Mouse (Mus musculus): ENCODE measurements around the gene Edem2. TPM values are rescaled to one million over a fixed set of nuclear protein-coding genes. Genes with fewer than 3 reads are reported as not detected.
A peak's percentile ranks its signal among the peaks of the same experiment; 100 is the strongest.
"Not testable (repeated sequence)": the region's sequence is repeated elsewhere in the genome, so short reads cannot be mapped to it uniquely, and the experiment has no call there.

Edem2 gene
- polyA plus RNA-seq, 1 experiment from 2014 or later, result 47.1 TPM

DNA sequence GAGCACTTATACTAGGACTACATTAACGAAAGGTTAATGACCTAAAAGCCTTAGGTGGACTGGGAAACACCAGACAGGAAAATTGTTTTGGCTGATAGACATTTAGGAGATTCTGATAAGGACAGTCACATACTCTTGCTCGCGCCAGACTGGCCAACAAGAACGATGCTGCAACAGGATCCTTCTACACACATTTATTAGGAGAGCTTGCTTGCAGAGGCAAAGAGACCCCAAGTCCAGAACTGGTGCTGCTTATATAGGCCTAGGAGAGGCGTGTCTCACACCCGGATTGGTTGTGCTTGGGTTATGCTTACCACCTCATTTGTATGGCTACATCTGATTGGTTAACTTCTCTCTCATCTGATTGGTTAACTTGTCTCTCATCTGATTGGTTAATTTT is 30.8 kb downstream of the Edem2 start:
- not testable (repeated sequence) for ATAC-seq (replicated peaks; ENCODE audit: low FRiP score, low TSS enrichment, low read depth); H3K27me3 ChIP-seq (replicated peaks; ENCODE audit: control insufficient read depth, insufficient read depth, low read length); H3K36me3 ChIP-seq (ENCODE audit: control insufficient read depth, insufficient read depth, low read length); H3K4me3 ChIP-seq (ENCODE audit: low read depth, low read length); H3K27ac ChIP-seq (ENCODE audit: low read depth); H3K9ac ChIP-seq (ENCODE audit: low read length); H3K4me1 ChIP-seq (replicated peaks; ENCODE audit: control insufficient read depth, insufficient read depth, low read length); H3K9me3 ChIP-seq (ENCODE audit: control insufficient read depth, low read length); H3K4me2 ChIP-seq (ENCODE audit: low read length); DNase-seq (ENCODE audit: low spot score)
- 90% methylated on average over 6 of the region's 6 CpGs for WGBS

DNA sequence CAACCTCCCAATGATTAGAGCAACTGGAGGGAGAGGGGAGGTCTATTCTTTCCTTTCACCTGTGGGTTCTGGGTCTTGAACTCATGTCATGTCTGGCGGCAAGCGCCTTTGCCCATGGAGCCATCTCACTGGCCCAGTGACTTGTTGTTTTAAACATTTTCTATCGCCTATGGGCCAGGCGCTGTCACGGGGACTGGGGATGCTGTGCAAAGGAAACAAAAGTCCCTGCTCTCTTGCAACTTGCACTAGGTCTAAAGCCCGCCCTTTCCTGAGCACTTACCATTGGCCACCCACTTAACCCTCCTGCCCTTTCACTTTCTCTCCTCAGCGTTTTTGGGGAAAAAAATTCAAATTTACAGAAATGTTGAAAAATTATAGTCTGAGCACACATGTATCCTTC is 32.4 kb downstream of the Edem2 start:
- no peak overlapping the region for H3K4me3 ChIP-seq (ENCODE audit: low read depth, low read length)
- DNase-seq (ENCODE audit: low spot score) (no peak), ATAC-seq (replicated peaks; ENCODE audit: low FRiP score, low TSS enrichment, low read depth) (no peak)
- no peaks in the 10 kb centered on the region for H3K9me3 ChIP-seq (ENCODE audit: control insufficient read depth, low read length)
- H3K4me1 ChIP-seq (replicated peaks; ENCODE audit: control insufficient read depth, insufficient read depth, low read length), result no peaks in the 10 kb centered on the region
- no peak overlapping the region for H3K27ac ChIP-seq (ENCODE audit: low read depth)
- no peaks in the 10 kb centered on the region for H3K27me3 ChIP-seq (replicated peaks; ENCODE audit: control insufficient read depth, insufficient read depth, low read length)
- no peak overlapping the region for H3K9ac ChIP-seq (ENCODE audit: low read length)
- WGBS, result 72% methylated on average over 7 of the region's 7 CpGs
- H3K36me3 ChIP-seq (ENCODE audit: control insufficient read depth, insufficient read depth, low read length), result no peaks in the 10 kb centered on the region
- H3K4me2 ChIP-seq (ENCODE audit: low read length), result no peak overlapping the region

DNA sequence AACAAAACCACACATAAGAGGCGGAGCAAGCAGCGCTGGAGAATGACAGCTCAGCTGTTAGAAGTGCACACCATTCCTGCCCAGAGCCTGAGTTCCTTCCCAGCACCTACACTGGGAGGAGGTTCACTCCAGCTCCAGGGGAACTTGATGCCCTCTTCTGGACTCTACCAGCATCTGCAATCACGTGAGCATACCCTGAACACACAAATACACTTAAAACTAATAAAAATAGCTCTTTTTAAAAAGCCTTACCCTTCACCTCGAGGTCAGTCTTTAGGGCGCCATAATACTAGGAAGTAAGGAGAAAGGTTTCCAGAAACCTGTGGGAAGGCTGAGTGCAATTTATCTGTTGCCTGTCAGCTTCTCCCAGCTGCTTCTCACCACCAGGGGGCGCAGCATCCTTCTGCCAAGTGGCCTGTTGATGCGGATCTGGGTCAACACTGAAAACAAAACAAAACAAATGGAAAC is 33.1 kb downstream of the Edem2 start:
- H3K27me3 ChIP-seq (replicated peaks; ENCODE audit: control insufficient read depth, insufficient read depth, low read length), result no peaks in the 10 kb centered on the region
- H3K4me3 ChIP-seq (ENCODE audit: low read depth, low read length), result no peak overlapping the region
- H3K9ac ChIP-seq (ENCODE audit: low read length), result no peak overlapping the region
- ATAC-seq (replicated peaks; ENCODE audit: low FRiP score, low TSS enrichment, low read depth) (no peak), DNase-seq (ENCODE audit: low spot score) (peak; percentile 89)
- H3K4me2 ChIP-seq (ENCODE audit: low read length), result no peak overlapping the region
- no peak overlapping the region for H3K27ac ChIP-seq (ENCODE audit: low read depth)
- no peaks in the 10 kb centered on the region for H3K36me3 ChIP-seq (ENCODE audit: control insufficient read depth, insufficient read depth, low read length)
- H3K4me1 ChIP-seq (replicated peaks; ENCODE audit: control insufficient read depth, insufficient read depth, low read length), result peaks cover under 1% of the 10 kb centered on the region
- H3K9me3 ChIP-seq (ENCODE audit: control insufficient read depth, low read length), result no peaks in the 10 kb centered on the region
- 15% methylated on average over 7 of the region's 7 CpGs for WGBS

DNA sequence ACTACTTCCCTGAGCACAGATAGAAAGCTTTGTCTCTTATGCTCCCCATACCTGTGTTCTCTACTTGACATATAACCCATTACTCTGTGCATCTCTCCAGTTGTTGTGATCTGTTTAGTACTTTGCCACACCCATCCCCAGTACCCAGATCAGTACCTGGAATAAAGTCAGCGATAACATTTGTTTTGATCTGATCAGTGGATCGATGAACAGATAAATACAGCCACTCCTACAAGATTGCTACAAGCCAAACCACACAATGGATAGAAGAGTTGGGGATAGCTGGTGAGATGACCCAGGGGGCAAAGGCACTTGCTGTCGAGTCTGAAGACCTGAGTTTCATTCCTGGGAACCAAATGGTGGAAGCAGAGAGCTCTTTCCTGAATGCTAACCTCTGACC is 34.0 kb downstream of the Edem2 start:
- H3K9me3 ChIP-seq (ENCODE audit: control insufficient read depth, low read length), result no peaks in the 10 kb centered on the region
- 69% methylated on average over 3 of the region's 3 CpGs for WGBS
- no peaks in the 10 kb centered on the region for H3K36me3 ChIP-seq (ENCODE audit: control insufficient read depth, insufficient read depth, low read length)
- DNase-seq (ENCODE audit: low spot score) (no peak), ATAC-seq (replicated peaks; ENCODE audit: low FRiP score, low TSS enrichment, low read depth) (no peak)
- H3K27ac ChIP-seq (ENCODE audit: low read depth), result no peak overlapping the region
- H3K4me3 ChIP-seq (ENCODE audit: low read depth, low read length), result no peak overlapping the region
- no peak overlapping the region for H3K4me2 ChIP-seq (ENCODE audit: low read length)
- no peaks in the 10 kb centered on the region for H3K27me3 ChIP-seq (replicated peaks; ENCODE audit: control insufficient read depth, insufficient read depth, low read length)
- no peak overlapping the region for H3K9ac ChIP-seq (ENCODE audit: low read length)
- H3K4me1 ChIP-seq (replicated peaks; ENCODE audit: control insufficient read depth, insufficient read depth, low read length), result peaks cover 6% of the 10 kb centered on the region

DNA sequence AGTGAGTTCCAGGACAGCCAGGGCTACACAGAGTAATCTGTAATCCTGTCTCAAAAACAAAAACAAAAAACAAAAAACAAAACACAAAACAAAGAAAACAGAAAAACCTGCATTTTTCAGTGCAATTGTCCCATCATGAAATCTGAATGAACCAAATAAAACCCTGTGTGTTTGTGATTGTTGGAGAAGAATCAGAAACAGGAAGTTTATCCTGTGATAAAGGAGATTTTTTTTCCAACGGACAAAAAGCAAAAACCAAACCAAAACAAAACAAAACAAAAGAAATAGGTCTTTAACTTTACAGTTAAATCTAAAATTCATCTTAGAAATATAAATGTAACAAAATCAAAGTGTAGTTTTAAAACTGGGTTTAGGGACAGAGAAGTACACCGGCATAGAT is 34.7 kb downstream of the Edem2 start:
- H3K4me3 ChIP-seq (ENCODE audit: low read depth, low read length), result no peak overlapping the region
- no peak overlapping the region for H3K4me2 ChIP-seq (ENCODE audit: low read length)
- WGBS, result 68% methylated on average over 2 of the region's 2 CpGs
- no peak for ATAC-seq (replicated peaks; ENCODE audit: low FRiP score, low TSS enrichment, low read depth)
- no peaks in the 10 kb centered on the region for H3K36me3 ChIP-seq (ENCODE audit: control insufficient read depth, insufficient read depth, low read length)
- H3K4me1 ChIP-seq (replicated peaks; ENCODE audit: control insufficient read depth, insufficient read depth, low read length), result peaks cover 6% of the 10 kb centered on the region
- H3K27me3 ChIP-seq (replicated peaks; ENCODE audit: control insufficient read depth, insufficient read depth, low read length), result no peaks in the 10 kb centered on the region
- H3K9ac ChIP-seq (ENCODE audit: low read length), result no peak overlapping the region
- no peak overlapping the region for H3K27ac ChIP-seq (ENCODE audit: low read depth)
- H3K9me3 ChIP-seq (ENCODE audit: control insufficient read depth, low read length), result no peaks in the 10 kb centered on the region
- no peak for DNase-seq (ENCODE audit: low spot score)

DNA sequence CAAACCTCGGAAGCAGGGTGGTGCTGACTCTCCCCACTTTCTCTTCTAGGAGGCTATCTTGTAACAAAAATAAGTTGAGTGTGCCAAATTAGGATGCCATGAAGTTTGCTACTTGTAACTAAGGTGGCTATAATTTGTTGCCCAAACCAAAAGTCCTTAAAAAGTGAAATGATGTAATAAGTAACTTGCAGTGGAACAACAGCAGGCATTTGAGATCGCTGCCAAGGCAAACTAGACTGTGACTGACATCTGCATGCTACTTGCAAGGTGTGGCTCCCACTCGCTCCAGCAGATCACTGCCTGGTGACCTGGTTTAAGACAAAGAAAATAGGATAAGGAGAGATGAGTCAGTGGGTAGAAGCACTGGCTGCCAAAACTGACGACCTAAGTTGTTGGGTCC is 36.1 kb downstream of the Edem2 start:
- Histone ChIP-seq H3K27me3 (replicated peaks; ENCODE audit: control insufficient read depth, insufficient read depth, low read length) (no peaks in the 10 kb centered on the region), H3K4me3 (ENCODE audit: low read depth, low read length) (no peak overlapping the region), H3K9me3 (ENCODE audit: control insufficient read depth, low read length) (no peaks in the 10 kb centered on the region), H3K27ac (ENCODE audit: low read depth) (no peak overlapping the region), H3K4me1 (replicated peaks; ENCODE audit: control insufficient read depth, insufficient read depth, low read length) (peaks cover 13% of the 10 kb centered on the region), H3K4me2 (ENCODE audit: low read length) (no peak overlapping the region), H3K9ac (ENCODE audit: low read length) (no peak overlapping the region), H3K36me3 (ENCODE audit: control insufficient read depth, insufficient read depth, low read length) (0 out of 2 replicates have a peak, but pooled peaks cover 3% of the 10 kb centered on the region)
- ATAC-seq (replicated peaks; ENCODE audit: low FRiP score, low TSS enrichment, low read depth), result no peak
- no peak for DNase-seq (ENCODE audit: low spot score)
- 85% methylated on average over 4 of the region's 4 CpGs for WGBS

DNA sequence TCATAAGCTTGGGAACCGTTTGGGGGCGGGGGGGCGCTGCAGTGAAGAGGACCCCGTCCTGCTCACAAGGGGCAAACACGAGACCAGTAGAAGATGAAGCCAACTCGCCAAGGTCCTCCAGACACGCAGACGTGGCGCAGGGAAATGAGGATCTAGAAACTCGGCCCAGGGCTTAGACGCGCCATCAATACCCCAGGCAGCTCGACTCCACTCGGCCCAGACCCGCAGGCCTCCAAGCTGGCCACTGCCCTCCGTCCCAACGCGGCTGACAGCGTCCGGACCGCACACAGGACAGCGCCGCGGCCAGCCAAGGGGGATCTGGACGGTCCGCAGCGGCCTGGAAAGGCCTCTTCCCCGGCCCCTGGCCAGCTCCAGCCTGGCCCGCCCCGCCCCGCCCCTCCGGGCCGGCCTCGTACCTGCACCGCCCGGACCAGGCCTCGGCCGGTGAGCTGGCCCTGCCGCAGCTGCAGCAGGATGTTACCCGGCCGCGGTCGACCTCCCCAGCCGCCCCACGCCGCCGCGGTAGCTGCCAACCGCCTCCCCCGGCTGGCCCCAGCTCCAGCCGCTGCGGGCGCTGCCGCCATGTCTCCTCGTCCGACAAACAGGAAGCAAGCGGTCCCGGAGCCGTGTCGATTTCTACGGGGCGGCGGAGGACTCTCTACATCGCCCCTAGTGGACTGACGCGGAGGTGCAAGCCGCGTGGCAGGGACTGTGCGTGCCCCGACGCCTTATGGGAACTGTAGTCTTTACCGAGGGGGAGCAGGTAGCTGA is 37.4 kb downstream of the Edem2 start, which contains the start of gene Trpc4ap:
Trpc4ap (minus strand) TSS at position 662 of the 771 bp plus-strand sequence.
- no peaks in the 10 kb centered on the region for H3K27me3 ChIP-seq (replicated peaks; ENCODE audit: control insufficient read depth, insufficient read depth, low read length)
- peak within 1 kb of the TSS; percentile 89 for H3K4me3 ChIP-seq (ENCODE audit: low read depth, low read length)
- peak within 1 kb of the TSS; percentile 87 for H3K4me2 ChIP-seq (ENCODE audit: low read length)
- peaks cover 3% of the 10 kb centered on the region; the same call in 1 of the 2 replicates for H3K36me3 ChIP-seq (ENCODE audit: control insufficient read depth, insufficient read depth, low read length)
- peaks cover 13% of the 10 kb centered on the region for H3K4me1 ChIP-seq (replicated peaks; ENCODE audit: control insufficient read depth, insufficient read depth, low read length)
- peak; percentile 100 for DNase-seq (ENCODE audit: low spot score)
- no peaks in the 10 kb centered on the region for H3K9me3 ChIP-seq (ENCODE audit: control insufficient read depth, low read length)
- peak; percentile 94 for ATAC-seq (replicated peaks; ENCODE audit: low FRiP score, low TSS enrichment, low read depth)
- peak within 1 kb of the TSS; percentile 91 for H3K9ac ChIP-seq (ENCODE audit: low read length)
- H3K27ac ChIP-seq (ENCODE audit: low read depth), result peak within 1 kb of the TSS; percentile 87
- WGBS, result under 1% methylated on average over 62 of the region's 72 CpGs

DNA sequence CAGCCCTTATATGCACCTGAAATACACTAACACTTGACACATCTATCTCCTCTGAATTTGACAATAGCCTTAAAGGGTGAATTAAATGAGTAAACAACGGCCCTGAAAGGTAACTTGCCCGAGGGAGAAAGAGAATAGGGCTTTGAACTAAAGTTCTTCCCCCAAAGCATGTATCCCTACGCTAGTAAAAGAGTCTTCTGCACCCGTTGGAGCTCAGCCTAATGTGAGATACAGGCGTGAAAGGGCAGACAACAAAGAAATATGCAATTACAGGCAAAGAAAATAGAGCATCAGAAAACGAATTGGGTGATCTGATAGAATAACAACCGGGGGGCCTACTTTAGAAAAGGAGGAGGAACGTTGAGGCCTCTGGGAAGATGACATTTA is 37.9 kb downstream of the Edem2 start:
- Histone ChIP-seq H3K27ac (ENCODE audit: low read depth) (peak overlapping the region; percentile 87; the same call in 1 of the 2 replicates), H3K9ac (ENCODE audit: low read length) (peak overlapping the region; percentile 91), H3K9me3 (ENCODE audit: control insufficient read depth, low read length) (no peaks in the 10 kb centered on the region), H3K4me2 (ENCODE audit: low read length) (peak overlapping the region; percentile 87), H3K4me1 (replicated peaks; ENCODE audit: control insufficient read depth, insufficient read depth, low read length) (peaks cover 13% of the 10 kb centered on the region), H3K4me3 (ENCODE audit: low read depth, low read length) (peak overlapping the region; percentile 89), H3K27me3 (replicated peaks; ENCODE audit: control insufficient read depth, insufficient read depth, low read length) (no peaks in the 10 kb centered on the region), H3K36me3 (ENCODE audit: control insufficient read depth, insufficient read depth, low read length) (peaks cover 3% of the 10 kb centered on the region; the same call in 1 of the 2 replicates)
- ATAC-seq (replicated peaks; ENCODE audit: low FRiP score, low TSS enrichment, low read depth) (no peak), DNase-seq (ENCODE audit: low spot score) (no peak)
- WGBS, result 5% methylated on average over 8 of the region's 8 CpGs

DNA sequence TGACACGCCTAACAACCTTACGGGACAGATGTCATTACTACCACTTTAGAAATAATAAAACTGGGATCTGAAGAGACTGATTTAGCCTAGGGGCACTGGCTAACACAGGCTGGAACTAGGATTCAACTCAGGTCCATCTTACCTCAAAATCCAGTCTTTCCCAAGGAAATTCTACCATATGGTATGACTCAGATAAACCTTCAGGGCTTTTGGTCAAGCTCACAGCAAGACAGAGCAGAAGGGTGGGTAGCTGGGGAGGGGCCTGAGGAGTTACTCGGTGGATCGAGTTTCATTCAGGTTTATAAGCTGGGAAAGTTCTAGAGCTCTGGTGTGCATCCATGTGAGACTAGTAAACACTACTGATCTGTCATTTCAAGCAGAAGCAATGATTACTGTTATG is 40.1 kb downstream of the Edem2 start:
- DNase-seq (ENCODE audit: low spot score) (no peak), ATAC-seq (replicated peaks; ENCODE audit: low FRiP score, low TSS enrichment, low read depth) (no peak)
- Histone ChIP-seq H3K27me3 (replicated peaks; ENCODE audit: control insufficient read depth, insufficient read depth, low read length) (no peaks in the 10 kb centered on the region), H3K4me1 (replicated peaks; ENCODE audit: control insufficient read depth, insufficient read depth, low read length) (peaks cover 13% of the 10 kb centered on the region), H3K9ac (ENCODE audit: low read length) (no peak overlapping the region), H3K4me2 (ENCODE audit: low read length) (no peak overlapping the region), H3K36me3 (ENCODE audit: control insufficient read depth, insufficient read depth, low read length) (peaks cover 9% of the 10 kb centered on the region), H3K4me3 (ENCODE audit: low read depth, low read length) (no peak overlapping the region), H3K9me3 (ENCODE audit: control insufficient read depth, low read length) (no peaks in the 10 kb centered on the region), H3K27ac (ENCODE audit: low read depth) (no peak overlapping the region)
- WGBS, result 75% methylated on average over 4 of the region's 4 CpGs
